Mouse (Mus musculus): ENCODE measurements at regions not wholly inside any gene's neighbourhood (a gene's known extent, or its start where the extent isn't known, plus 50 kb on each side); places are given as distances from the start of the nearest gene placed in this dataset.

- no peaks in the 10 kb centered on the region for H3K4me1 ChIP-seq (ENCODE audit: control insufficient read depth, insufficient read depth, low read length)
- no peak overlapping the region for H3K4me3 ChIP-seq (replicated peaks; ENCODE audit: control insufficient read depth, low read depth, low read length)
- no peak overlapping the region for H3K27ac ChIP-seq (ENCODE audit: control insufficient read depth, insufficient read depth, low read depth, low read length, poor library complexity)
- TF ChIP-seq POLR2A (IDR thresholded peaks at IDR 0.05; ENCODE audit: borderline replicate concordance, control insufficient read depth, low read depth, low read length) = no peak
Observed at GRCm38 (mm10) chr14:15971306-15971705, 277.8 kb upstream of the Ngly1 start.

DNA sequence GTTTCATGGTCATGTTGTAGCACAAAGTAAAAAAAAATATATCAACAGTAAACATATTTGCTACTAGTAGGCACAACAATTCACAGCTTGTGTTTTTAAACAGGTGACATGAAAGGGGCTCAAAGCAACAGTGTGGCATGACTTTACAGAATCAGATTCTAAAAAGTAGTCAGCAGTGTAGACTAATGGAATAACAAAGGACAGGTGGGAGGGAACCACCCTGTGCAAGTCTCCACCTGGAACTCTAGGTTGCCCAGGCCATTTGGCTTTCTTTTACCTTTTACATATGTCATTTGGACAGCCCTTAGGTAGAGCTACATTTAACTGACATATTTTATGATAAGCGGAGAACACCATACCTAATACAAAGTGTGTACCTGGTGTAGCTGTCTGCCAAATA lies 271.7 kb upstream of the Ngly1 start:
- 89% methylated on average over 1 of the region's 1 CpGs for WGBS
- Histone ChIP-seq H3K4me1 (ENCODE audit: control insufficient read depth, insufficient read depth, low read length) (no peaks in the 10 kb centered on the region), H3K27ac (ENCODE audit: control insufficient read depth, insufficient read depth, low read depth, low read length, poor library complexity) (no peak overlapping the region), H3K4me3 (replicated peaks; ENCODE audit: control insufficient read depth, low read depth, low read length) (no peak overlapping the region)
- TF ChIP-seq POLR2A (IDR thresholded peaks at IDR 0.05; ENCODE audit: borderline replicate concordance, control insufficient read depth, low read depth, low read length) (no peak), CTCF (IDR thresholded peaks at IDR 0.05; ENCODE audit: control insufficient read depth, insufficient read depth, low read length) (no peak)

DNA sequence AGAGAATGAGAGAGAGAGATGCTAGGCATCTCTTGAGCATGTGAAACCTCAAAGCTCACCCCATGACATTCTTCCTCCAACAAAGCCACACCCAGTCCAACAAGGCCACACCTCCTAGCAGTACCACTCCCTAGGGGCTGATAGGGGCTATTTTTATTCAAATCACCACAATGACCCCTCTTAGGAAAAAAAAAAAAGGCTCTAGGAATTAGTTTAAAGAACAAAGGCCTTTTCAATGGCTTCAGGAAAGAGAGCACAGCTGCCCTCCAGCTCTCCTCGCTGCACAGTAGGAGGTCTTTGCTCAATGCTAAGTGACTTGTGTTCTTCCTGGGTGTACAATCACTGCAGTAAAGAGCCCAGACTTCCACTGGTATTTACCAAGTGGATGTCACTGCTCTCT lies 270.8 kb upstream of the Ngly1 start:
- 24% methylated on average over 1 of the region's 1 CpGs for WGBS
- Histone ChIP-seq H3K4me3 (replicated peaks; ENCODE audit: control insufficient read depth, low read depth, low read length) (no peak overlapping the region), H3K27ac (ENCODE audit: control insufficient read depth, insufficient read depth, low read depth, low read length, poor library complexity) (no peak overlapping the region), H3K4me1 (ENCODE audit: control insufficient read depth, insufficient read depth, low read length) (no peaks in the 10 kb centered on the region)
- TF ChIP-seq POLR2A (IDR thresholded peaks at IDR 0.05; ENCODE audit: borderline replicate concordance, control insufficient read depth, low read depth, low read length) (no peak), CTCF (IDR thresholded peaks at IDR 0.05; ENCODE audit: control insufficient read depth, insufficient read depth, low read length) (no peak)

GRCm38 (mm10) chr14:16005409-16005808 lies 243.7 kb upstream of the Ngly1 start:
- TF ChIP-seq POLR2A (IDR thresholded peaks at IDR 0.05; ENCODE audit: borderline replicate concordance, control insufficient read depth, low read depth, low read length) (no peak), CTCF (IDR thresholded peaks at IDR 0.05; ENCODE audit: control insufficient read depth, insufficient read depth, low read length) (no peak)
- 91% methylated on average over 1 of the region's 1 CpGs for WGBS
- no peak overlapping the region for H3K27ac ChIP-seq (ENCODE audit: control insufficient read depth, insufficient read depth, low read depth, low read length, poor library complexity)

GRCm38 (mm10) chr14:16006968-16007367 lies 242.1 kb upstream of the Ngly1 start:
- Histone ChIP-seq H3K27ac (ENCODE audit: control insufficient read depth, insufficient read depth, low read depth, low read length, poor library complexity) (no peak overlapping the region), H3K4me3 (replicated peaks; ENCODE audit: control insufficient read depth, low read depth, low read length) (no peak overlapping the region), H3K4me1 (ENCODE audit: control insufficient read depth, insufficient read depth, low read length) (no peaks in the 10 kb centered on the region)
- no peak for TF ChIP-seq CTCF (IDR thresholded peaks at IDR 0.05; ENCODE audit: control insufficient read depth, insufficient read depth, low read length)
- TF ChIP-seq POLR2A (IDR thresholded peaks at IDR 0.05; ENCODE audit: borderline replicate concordance, control insufficient read depth, low read depth, low read length) = no peak
- WGBS = 78% methylated on average over 2 of the region's 2 CpGs

More at GRCm38 (mm10) chr14:16005409-16005808, 243.7 kb upstream of the Ngly1 start:
- no peak overlapping the region for H3K4me3 ChIP-seq (replicated peaks; ENCODE audit: control insufficient read depth, low read depth, low read length)
- H3K4me1 ChIP-seq (ENCODE audit: control insufficient read depth, insufficient read depth, low read length) = no peaks in the 10 kb centered on the region

DNA sequence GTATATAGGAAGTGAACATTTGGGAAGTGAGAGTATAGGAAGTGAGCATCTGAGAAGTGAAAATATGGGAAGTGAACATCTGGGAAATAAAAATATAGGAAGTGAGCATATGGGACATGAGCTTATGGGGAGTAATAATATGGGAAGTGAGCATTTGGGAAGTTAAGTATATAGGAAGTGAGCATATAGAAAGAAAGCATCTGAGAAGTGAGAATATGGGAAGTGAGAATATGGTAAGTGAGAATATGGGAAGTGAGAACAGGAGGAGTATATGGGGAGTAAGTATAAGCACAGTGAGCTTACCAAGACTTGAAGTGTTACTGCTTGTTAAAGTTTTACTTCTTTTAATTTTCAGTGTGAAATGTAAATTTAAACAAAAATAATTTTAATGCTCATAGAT lies 239.3 kb upstream of the Ngly1 start:
- no peaks in the 10 kb centered on the region for H3K4me1 ChIP-seq (ENCODE audit: control insufficient read depth, insufficient read depth, low read length)
- H3K27ac ChIP-seq (ENCODE audit: control insufficient read depth, insufficient read depth, low read depth, low read length, poor library complexity) = no peak overlapping the region
- no peak overlapping the region for H3K4me3 ChIP-seq (replicated peaks; ENCODE audit: control insufficient read depth, low read depth, low read length)
- TF ChIP-seq POLR2A (IDR thresholded peaks at IDR 0.05; ENCODE audit: borderline replicate concordance, control insufficient read depth, low read depth, low read length) = no peak
- TF ChIP-seq CTCF (IDR thresholded peaks at IDR 0.05; ENCODE audit: control insufficient read depth, insufficient read depth, low read length) = no peak

GRCm38 (mm10) chr14:16023853-16024252 lies 225.2 kb upstream of the Ngly1 start:
- H3K4me1 ChIP-seq (ENCODE audit: control insufficient read depth, insufficient read depth, low read length) = no peaks in the 10 kb centered on the region
- H3K4me3 ChIP-seq (replicated peaks; ENCODE audit: control insufficient read depth, low read depth, low read length) = no peak overlapping the region
- TF ChIP-seq CTCF (IDR thresholded peaks at IDR 0.05; ENCODE audit: control insufficient read depth, insufficient read depth, low read length) (no peak), POLR2A (IDR thresholded peaks at IDR 0.05; ENCODE audit: borderline replicate concordance, control insufficient read depth, low read depth, low read length) (no peak)
- no peak overlapping the region for H3K27ac ChIP-seq (ENCODE audit: control insufficient read depth, insufficient read depth, low read depth, low read length, poor library complexity)

- TF ChIP-seq CTCF (IDR thresholded peaks at IDR 0.05; ENCODE audit: control insufficient read depth, insufficient read depth, low read length) (no peak), POLR2A (IDR thresholded peaks at IDR 0.05; ENCODE audit: borderline replicate concordance, control insufficient read depth, low read depth, low read length) (no peak)
- Histone ChIP-seq H3K4me1 (ENCODE audit: control insufficient read depth, insufficient read depth, low read length) (no peaks in the 10 kb centered on the region), H3K27ac (ENCODE audit: control insufficient read depth, insufficient read depth, low read depth, low read length, poor library complexity) (no peak overlapping the region), H3K4me3 (replicated peaks; ENCODE audit: control insufficient read depth, low read depth, low read length) (no peak overlapping the region)
Observed at GRCm38 (mm10) chr14:16037771-16038170, 211.3 kb upstream of the Ngly1 start.

DNA sequence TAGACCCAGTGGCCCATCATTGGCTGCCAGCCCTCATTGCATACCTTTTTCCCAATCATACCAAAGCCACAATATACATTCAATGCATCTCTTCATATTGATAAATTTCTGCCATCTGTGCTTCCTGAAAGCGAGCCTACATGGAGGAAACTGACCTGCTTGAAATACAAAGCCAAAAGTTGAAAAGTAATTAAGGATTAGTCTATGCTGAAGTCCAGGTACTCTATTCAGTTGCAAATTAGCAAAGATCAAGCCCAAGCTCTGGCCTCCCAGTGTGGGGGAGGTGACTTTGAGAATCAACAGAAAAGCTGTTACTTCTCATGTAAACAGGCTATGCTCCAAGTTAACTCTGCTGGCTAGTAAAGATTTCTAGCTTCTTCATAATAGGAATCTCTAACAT lies 210.7 kb upstream of the Ngly1 start:
- no peak overlapping the region for H3K27ac ChIP-seq (ENCODE audit: control insufficient read depth, insufficient read depth, low read depth, low read length, poor library complexity)
- WGBS = 65% methylated on average over 1 of the region's 1 CpGs
- no peak for TF ChIP-seq POLR2A (IDR thresholded peaks at IDR 0.05; ENCODE audit: borderline replicate concordance, control insufficient read depth, low read depth, low read length)
- no peak for TF ChIP-seq CTCF (IDR thresholded peaks at IDR 0.05; ENCODE audit: control insufficient read depth, insufficient read depth, low read length)
- H3K4me1 ChIP-seq (ENCODE audit: control insufficient read depth, insufficient read depth, low read length) = no peaks in the 10 kb centered on the region
- no peak overlapping the region for H3K4me3 ChIP-seq (replicated peaks; ENCODE audit: control insufficient read depth, low read depth, low read length)

Data from bone marrow, adult 2 months (tissue).